Mouse (Mus musculus): Measurements from ENCODE around the gene C1qa. TPM values are rescaled to one million over a fixed set of nuclear protein-coding genes. Genes with fewer than 3 reads are reported as not detected.

C1qa gene
- 106 and 113 TPM in 2 replicates for polyA plus RNA-seq (2012; rRNA removed)

DNA sequence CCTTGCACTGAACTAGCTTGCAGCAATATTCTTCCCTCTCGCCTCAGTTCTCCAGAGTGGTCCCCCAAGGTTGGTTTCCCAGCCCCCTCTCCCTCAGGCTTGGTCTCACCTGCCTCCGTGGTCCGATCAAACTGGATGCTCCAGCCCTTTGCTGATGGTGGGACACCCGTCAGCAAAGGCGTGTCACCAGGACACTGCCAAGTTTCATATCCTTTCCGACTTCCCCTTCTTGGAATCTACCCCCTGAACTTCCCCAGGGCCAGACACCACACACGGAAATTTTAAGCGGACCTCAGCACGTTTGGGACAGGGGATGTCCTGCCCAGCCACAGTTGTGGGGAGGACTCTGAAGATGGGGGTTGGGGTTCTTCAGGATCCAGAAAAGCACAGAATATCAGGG, at the start of gene C1qa:
TSS of gene C1qa (minus strand) at position 167 of the 400 bp plus-strand sequence.

DNA sequence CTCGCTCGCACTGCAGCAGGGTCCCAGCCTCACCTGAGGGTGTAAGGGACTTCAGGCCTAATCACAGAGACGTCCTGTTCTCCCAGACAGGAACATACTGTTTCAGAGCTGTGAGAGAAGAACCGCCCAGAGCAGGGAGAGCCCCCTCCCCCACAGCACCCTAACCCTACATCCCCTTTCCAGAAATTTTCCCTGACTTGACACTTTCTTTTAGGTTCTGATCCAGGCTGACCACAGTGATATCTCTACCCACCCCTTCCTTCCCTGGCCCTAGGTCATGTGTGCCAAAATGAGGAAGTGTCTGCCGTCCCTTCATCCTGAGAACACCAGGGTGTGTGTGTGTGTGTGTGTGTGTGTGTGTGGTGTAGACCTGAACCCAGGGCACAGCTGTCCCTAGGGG, 5.8 kb downstream of the C1qa start, which contains the start of gene C1qc:
TSS of gene C1qc (minus strand) at position 255 of the 400 bp plus-strand sequence.

GRCm38 (mm10) chr4:136886101-136886500, 12.5 kb downstream of the C1qa start, which contains the start of gene C1qb:
Gene C1qb (minus strand): TSS chr4:136886187.

Other genes starting within 250 kb of the C1qa start
- 0.41 and 0.42 TPM in 2 replicates for gene Ephb2, start 62.8 kb downstream of the C1qa start, polyA plus RNA-seq (2012; rRNA removed)
- gene C1qb, start 12.6 kb downstream of the C1qa start, polyA plus RNA-seq (2012; rRNA removed), result 188 and 207 TPM in 2 replicates
- 129 and 153 TPM in 2 replicates for gene C1qc, start 5.7 kb downstream of the C1qa start, polyA plus RNA-seq (2012; rRNA removed)
- gene Epha8, start 58.0 kb upstream of the C1qa start, polyA plus RNA-seq (2012; rRNA removed), result 0.24 and 0.80 TPM in 2 replicates
- gene Zbtb40, start 150.0 kb upstream of the C1qa start, polyA plus RNA-seq (2012; rRNA removed), result 1.5 and 2.1 TPM in 2 replicates

Data from liver, embryonic 18 days (tissue).